Mouse (Mus musculus) colon, adult 2 months (tissue): ENCODE data around the gene Gm4707. TPM values are rescaled to one million over a fixed set of nuclear protein-coding genes. Genes with fewer than 3 reads are reported as not detected.

Experiments
- polyA plus RNA-seq: library from polyadenylated mRNA; depleted of rRNA; stranded (reverse); fragments of >200 nt; gene quantifications from 2 replicates; pipeline ENCODE4 v1.2.3, GENCODE M21; 2012; rRNA removed

Gm4707 gene
- 0.17 and 0.42 TPM in 2 replicates for polyA plus RNA-seq

GRCm38 (mm10) chr17:71459818-71460217 lies at the start of gene Gm4707:
Gene Gm4707, minus strand, starts transcription at chr17:71459918.

GRCm38 (mm10) chr17:71474762-71475704 lies 15.3 kb upstream of the Gm4707 start, which contains the start of gene Smchd1:
Gene Smchd1, minus strand, starts transcription at chr17:71475343.

Other genes with a start within 250 kb of the Gm4707 start
- gene Emilin2, start 147.9 kb downstream of the Gm4707 start, polyA plus RNA-seq, result 4.1 and 9.9 TPM in 2 replicates
- gene Smchd1, start 15.4 kb upstream of the Gm4707 start, polyA plus RNA-seq, result 3.0 and 3.1 TPM in 2 replicates
- gene Ndc80, start 66.9 kb upstream of the Gm4707 start, polyA plus RNA-seq, result 0.07 and 0.31 TPM in 2 replicates
- not detected in 2 replicates for gene Spdya, start 92.1 kb upstream of the Gm4707 start, polyA plus RNA-seq
- gene Wdr43, start 156.0 kb upstream of the Gm4707 start, polyA plus RNA-seq, result 3.9 and 6.0 TPM in 2 replicates
- gene Togaram2, start 213.3 kb upstream of the Gm4707 start, polyA plus RNA-seq, result 0.24 and 0.36 TPM in 2 replicates